Mouse (Mus musculus) large intestine, adult 2 months (tissue): ENCODE measurements around the gene Rrp8. TPM values are rescaled to one million over a fixed set of nuclear protein-coding genes. Genes with fewer than 3 reads are reported as not detected.

Experiments
- DNase-seq: peaks from one replicate; pipeline ENCODE4 v3.0.0-alpha.2; 2012; ENCODE audit warnings: low read depth, low spot score
- WGBS: fragments of 180-500 bp; shearing (Covaris S2); methylation state at CpG from one replicate; pipeline ENCODE4 v1.1.7; 2018; 5-methylcytosine and 5-hydroxymethylcytosine counted together
- polyA plus RNA-seq: library from polyadenylated mRNA; depleted of rRNA; stranded (reverse); fragments of >200 nt; gene quantifications from 2 replicates; pipeline ENCODE4 v1.2.3, GENCODE M21; 2012; rRNA removed

The Rrp8 gene
- 5.2 and 5.7 TPM in 2 replicates for polyA plus RNA-seq

DNA sequence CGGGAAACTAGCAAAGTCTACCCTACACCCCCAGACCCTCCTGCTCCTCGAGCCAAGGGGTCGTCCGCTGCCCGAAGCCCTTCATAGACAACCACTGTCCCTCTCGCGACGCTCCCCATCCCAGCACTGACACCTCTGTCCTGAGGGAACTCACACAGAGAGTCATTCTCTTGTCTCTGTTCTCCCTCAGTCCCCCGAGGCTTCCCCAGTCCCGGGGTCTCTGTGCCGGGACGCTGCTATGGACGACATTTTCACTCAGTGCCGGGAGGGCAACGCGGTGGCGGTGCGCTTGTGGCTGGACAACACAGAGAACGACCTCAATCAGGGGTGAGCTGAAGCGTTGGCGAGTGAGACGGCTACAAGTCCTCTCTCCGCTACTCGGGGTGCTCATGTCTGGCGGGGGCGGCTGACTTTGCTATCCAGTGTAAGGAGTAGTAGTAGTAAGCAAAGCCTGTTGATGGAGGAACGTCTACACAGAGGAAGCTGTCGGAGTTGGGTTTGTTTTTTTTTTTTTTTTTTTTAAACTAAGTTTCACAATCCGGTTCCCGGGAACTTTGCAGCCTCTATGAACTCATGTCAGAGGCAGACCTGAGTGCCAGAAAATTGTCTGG is at the start of gene Rrp8:
Gene Rrp8 (minus strand): TSS at position 475 of the 611 bp plus-strand sequence.
- under 1% methylated on average over 30 of the region's 30 CpGs for WGBS
- no peak for DNase-seq

GRCm38 (mm10) chr7:105786506-105787284 is 49.5 kb upstream of the Rrp8 start:
- 8% methylated on average over 18 of the region's 20 CpGs for WGBS
- no peak for DNase-seq

- no peak for DNase-seq
- 39% methylated on average over 4 of the region's 4 CpGs for WGBS
Measured at GRCm38 (mm10) chr7:105784556-105784955, 47.4 kb upstream of the Rrp8 start.

GRCm38 (mm10) chr7:105783861-105784260 is 46.7 kb upstream of the Rrp8 start:
- no peak for DNase-seq
- WGBS = 49% methylated on average over 4 of the region's 4 CpGs

DNA sequence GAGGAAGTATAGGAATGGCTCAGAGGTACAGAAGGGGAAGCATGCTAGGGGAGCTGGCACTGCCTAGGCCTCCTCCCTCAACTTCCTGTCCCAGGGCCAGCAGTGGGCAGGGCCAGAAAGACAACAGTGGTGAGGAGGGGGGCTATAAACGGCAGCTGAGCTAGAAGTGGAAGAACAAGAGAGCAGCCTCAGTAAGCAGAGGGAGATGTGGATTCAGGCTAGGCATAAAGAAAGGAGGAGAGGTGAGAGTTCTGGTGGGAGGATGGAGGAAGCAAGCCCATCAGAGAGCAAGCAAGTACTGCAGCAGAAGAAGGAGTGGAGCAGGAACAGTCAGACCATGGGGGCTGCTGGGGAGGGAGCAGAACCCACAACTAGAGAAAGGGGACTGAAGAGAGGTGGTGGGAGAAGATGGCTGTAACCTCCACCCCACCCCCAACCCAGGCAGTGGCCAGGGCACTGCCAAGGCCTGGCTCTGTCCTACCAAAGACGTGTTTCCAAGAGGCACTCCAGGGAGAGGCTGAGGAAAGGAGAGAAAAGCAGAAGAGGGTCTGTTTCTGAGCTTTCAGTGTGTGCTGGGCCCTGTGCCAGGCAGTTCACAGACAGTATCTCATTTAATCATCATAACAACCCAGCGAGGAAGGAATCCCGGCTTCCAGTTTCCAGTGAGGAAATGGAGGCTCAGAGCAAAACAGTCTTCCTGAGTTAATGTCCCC is 41.5 kb upstream of the Rrp8 start:
- DNase-seq = no peak
- 26% methylated on average over 4 of the region's 4 CpGs for WGBS

GRCm38 (mm10) chr7:105777797-105778552 is 40.8 kb upstream of the Rrp8 start:
- WGBS = 47% methylated on average over 13 of the region's 13 CpGs
- DNase-seq = no peak

GRCm38 (mm10) chr7:105777316-105777715 is 40.1 kb upstream of the Rrp8 start:
- WGBS = 77% methylated on average over 1 of the region's 1 CpGs
- DNase-seq = no peak

- DNase-seq = no peak
- WGBS = 74% methylated on average over 2 of the region's 2 CpGs
Measured at GRCm38 (mm10) chr7:105776026-105776425, 38.8 kb upstream of the Rrp8 start.

GRCm38 (mm10) chr7:105774661-105775060 is 37.5 kb upstream of the Rrp8 start:
- no peak for DNase-seq
- WGBS = 61% methylated on average over 8 of the region's 8 CpGs

DNA sequence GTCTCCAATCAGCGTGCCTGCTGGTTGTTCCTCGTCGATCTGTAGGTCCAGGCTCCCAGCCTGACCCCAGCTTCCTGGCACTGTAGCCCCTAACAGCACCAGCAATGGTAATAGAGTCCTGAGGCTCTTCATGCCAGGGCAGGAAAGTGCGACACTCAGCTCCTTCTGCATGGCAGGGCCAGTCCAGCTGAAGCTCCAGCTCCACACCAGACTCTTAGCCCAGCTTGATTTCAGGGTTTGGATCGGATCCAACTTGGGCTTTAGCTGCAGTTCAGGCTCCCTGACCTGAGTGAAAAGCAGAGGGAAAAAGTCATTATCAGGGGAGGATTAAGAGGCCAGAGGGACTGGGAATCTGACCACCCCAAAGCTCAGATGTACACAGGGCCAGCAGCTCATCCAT is 35.9 kb upstream of the Rrp8 start:
- DNase-seq = no peak
- 79% methylated on average over 5 of the region's 5 CpGs for WGBS

DNA sequence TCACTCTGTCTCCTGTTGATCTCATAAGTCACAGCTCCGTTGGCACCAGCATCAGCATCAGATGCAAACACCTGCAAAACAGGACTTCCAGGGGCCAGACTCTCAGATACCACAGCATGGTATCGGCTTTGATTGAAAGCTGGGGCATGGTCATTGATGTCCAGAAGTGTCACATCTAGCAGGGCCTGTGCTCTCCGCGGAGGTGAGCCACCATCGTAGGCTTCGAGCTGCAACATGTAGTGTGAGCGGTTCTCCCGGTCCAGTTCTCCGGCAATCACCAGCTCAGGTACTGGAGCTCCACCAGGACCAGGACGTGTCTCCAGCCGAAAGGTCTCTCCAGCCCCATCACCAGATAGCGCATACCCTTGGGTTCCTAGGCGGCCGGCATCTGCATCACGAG is 35.1 kb upstream of the Rrp8 start:
- no peak for DNase-seq
- WGBS = 94% methylated on average over 15 of the region's 15 CpGs

- WGBS = 72% methylated on average over 3 of the region's 3 CpGs
- no peak for DNase-seq
Measured at GRCm38 (mm10) chr7:105769959-105770358, 32.8 kb upstream of the Rrp8 start.

- WGBS = 27% methylated on average over 6 of the region's 6 CpGs
- DNase-seq = no peak
Measured at GRCm38 (mm10) chr7:105767729-105768165, 30.6 kb upstream of the Rrp8 start.

- WGBS = 93% methylated on average over 11 of the region's 11 CpGs
- DNase-seq = no peak
Measured at GRCm38 (mm10) chr7:105764331-105764730, 27.1 kb upstream of the Rrp8 start.

- DNase-seq = no peak
- WGBS = 36% methylated on average over 55 of the region's 55 CpGs
Measured at GRCm38 (mm10) chr7:105762517-105763270, 25.5 kb upstream of the Rrp8 start.

- no peak for DNase-seq
- 39% methylated on average over 51 of the region's 51 CpGs for WGBS
Measured at GRCm38 (mm10) chr7:105761813-105762484, 24.8 kb upstream of the Rrp8 start.

DNA sequence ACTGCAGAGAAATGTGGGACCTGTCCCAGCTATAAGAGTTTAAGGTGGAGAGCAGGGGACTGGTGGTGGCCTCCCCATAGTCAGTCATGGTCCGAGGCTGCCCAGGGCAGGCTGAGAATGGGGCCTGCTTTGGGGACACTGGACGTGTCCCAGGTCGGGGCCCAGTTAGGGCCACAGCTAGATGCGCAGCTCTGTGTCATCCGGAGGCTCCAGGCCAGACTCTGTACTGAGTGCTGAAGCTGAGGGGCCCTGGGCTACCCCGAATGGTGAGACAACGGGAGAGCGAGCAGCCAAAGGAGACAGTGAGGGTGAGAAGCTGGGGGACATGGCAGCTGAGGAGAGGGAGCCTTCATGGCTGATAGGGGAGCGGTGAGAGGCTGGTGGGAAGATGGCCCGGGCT is 16.1 kb upstream of the Rrp8 start:
- WGBS = 88% methylated on average over 10 of the region's 10 CpGs
- DNase-seq = no peak

GRCm38 (mm10) chr7:105752716-105753115 is 15.5 kb upstream of the Rrp8 start:
- WGBS = 87% methylated on average over 2 of the region's 2 CpGs
- DNase-seq = no peak
